Mouse (Mus musculus) megakaryocyte progenitor cell, adult 5-6 weeks (primary cell): ENCODE data around the gene Rpl9. TPM values are rescaled to one million over a fixed set of nuclear protein-coding genes. Genes with fewer than 3 reads are reported as not detected.

ENCODE experiments used
- ATAC-seq: replicated peaks from 2 replicates; pipeline ENCODE4 v1.8.0; 2016; ENCODE audit warnings: mild to moderate bottlenecking, moderate TSS enrichment, inconsistent platforms; ENCODE audit not compliant: poor library complexity
- total RNA-seq, 2 experiments: library from RNA; stranded (forward) in 1 of 2; stranded (reverse) in 1 of 2; fragments of 157-497, 149-512 nt in 1 of 2; fragments of 200-1000 nt in 1 of 2; gene quantifications; 2 replicates each; pipeline versions ENCODE4 v1.2.3 to v1.2.4; 2015 to 2017

Gene Rpl9
- total RNA-seq, 2 experiments from 2014 or later: 2,310 to 3,199 TPM

- no peak for ATAC-seq
These were observed 5.5 kb downstream of the Rpl9 start for GRCm38 (mm10) chr5:65385704-65386103.

- no peak for ATAC-seq
These were observed 16.5 kb downstream of the Rpl9 start for GRCm38 (mm10) chr5:65374746-65375145.

- ATAC-seq: no peak
These were observed 19.7 kb downstream of the Rpl9 start for GRCm38 (mm10) chr5:65371551-65371950.

GRCm38 (mm10) chr5:65367837-65368236 is 23.4 kb downstream of the Rpl9 start:
- no peak for ATAC-seq

- peak; percentile 69 for ATAC-seq
These were observed 33.5 kb downstream of the Rpl9 start for GRCm38 (mm10) chr5:65357771-65358170.

- ATAC-seq: peak; percentile 92
These were observed 34.4 kb downstream of the Rpl9 start for GRCm38 (mm10) chr5:65356851-65357250.

- ATAC-seq: 0 out of 2 replicates have a peak, but pooled peaks have one; percentile 33
These were observed 36.3 kb downstream of the Rpl9 start for GRCm38 (mm10) chr5:65354985-65355384.

- ATAC-seq: no peak
These were observed 37.1 kb downstream of the Rpl9 start for GRCm38 (mm10) chr5:65354097-65354496.

GRCm38 (mm10) chr5:65350508-65350907 is 40.7 kb downstream of the Rpl9 start:
- ATAC-seq: no peak

GRCm38 (mm10) chr5:65348168-65348567 is 43.1 kb downstream of the Rpl9 start, which contains the start of gene Klb:
Gene Klb (plus strand): TSS chr5:65348314.
- ATAC-seq: no peak

- ATAC-seq: no peak
These were observed 51.1 kb downstream of the Rpl9 start for GRCm38 (mm10) chr5:65340167-65340566.

- ATAC-seq: no peak
These were observed 52.9 kb downstream of the Rpl9 start for GRCm38 (mm10) chr5:65338394-65338793.

Other genes with a start within 250 kb of the Rpl9 start
- gene Wdr19, start 191.7 kb downstream of the Rpl9 start, total RNA-seq (2015): 1.4 and 1.8 TPM in 2 replicates
- 1.7 and 5.0 TPM in 2 replicates for gene Wdr19, start 191.7 kb downstream of the Rpl9 start, total RNA-seq (2017)
- 64.9 and 65.7 TPM in 2 replicates for gene Rfc1, start 55.8 kb downstream of the Rpl9 start, total RNA-seq (2015)
- gene Rfc1, start 55.8 kb downstream of the Rpl9 start, total RNA-seq (2017): 88.2 and 140 TPM in 2 replicates
- gene Klb, start 43.1 kb downstream of the Rpl9 start, total RNA-seq (2015): not detected in 2 replicates
- gene Klb, start 43.1 kb downstream of the Rpl9 start, total RNA-seq (2017): not detected in 2 replicates
- 33.3 and 41.2 TPM in 2 replicates for gene Lias, start 53 bp upstream of the Rpl9 start, total RNA-seq (2015)
- gene Lias, start 53 bp upstream of the Rpl9 start, total RNA-seq (2017): 45.2 and 46.5 TPM in 2 replicates
- 48.0 and 52.4 TPM in 2 replicates for gene Ugdh, start 44.5 kb upstream of the Rpl9 start, total RNA-seq (2015)
- gene Ugdh, start 44.5 kb upstream of the Rpl9 start, total RNA-seq (2017): 78.9 and 80.5 TPM in 2 replicates
- not detected in 2 replicates for gene Gm43552, start 101.4 kb upstream of the Rpl9 start, total RNA-seq (2015)
- not detected in 2 replicates for gene Gm43552, start 101.4 kb upstream of the Rpl9 start, total RNA-seq (2017)
- 142 and 144 TPM in 2 replicates for gene Smim14, start 145.7 kb upstream of the Rpl9 start, total RNA-seq (2015)
- gene Smim14, start 145.7 kb upstream of the Rpl9 start, total RNA-seq (2017): 83.0 and 86.5 TPM in 2 replicates
- 150 TPM in 2 replicates for gene Ube2k, start 145.8 kb upstream of the Rpl9 start, total RNA-seq (2015)
- gene Ube2k, start 145.8 kb upstream of the Rpl9 start, total RNA-seq (2017): 32.9 and 45.7 TPM in 2 replicates